Mouse (Mus musculus): ENCODE data around the gene Cldn4. TPM values are rescaled to one million over a fixed set of nuclear protein-coding genes. Genes with fewer than 3 reads are reported as not detected.
"Not testable (repeated sequence)": the region's sequence is repeated elsewhere in the genome, so short reads cannot be mapped to it uniquely, and the experiment has no call there.

The Cldn4 gene
- polyA plus RNA-seq, 1 experiment from 2014 or later, result 28.2 TPM

DNA sequence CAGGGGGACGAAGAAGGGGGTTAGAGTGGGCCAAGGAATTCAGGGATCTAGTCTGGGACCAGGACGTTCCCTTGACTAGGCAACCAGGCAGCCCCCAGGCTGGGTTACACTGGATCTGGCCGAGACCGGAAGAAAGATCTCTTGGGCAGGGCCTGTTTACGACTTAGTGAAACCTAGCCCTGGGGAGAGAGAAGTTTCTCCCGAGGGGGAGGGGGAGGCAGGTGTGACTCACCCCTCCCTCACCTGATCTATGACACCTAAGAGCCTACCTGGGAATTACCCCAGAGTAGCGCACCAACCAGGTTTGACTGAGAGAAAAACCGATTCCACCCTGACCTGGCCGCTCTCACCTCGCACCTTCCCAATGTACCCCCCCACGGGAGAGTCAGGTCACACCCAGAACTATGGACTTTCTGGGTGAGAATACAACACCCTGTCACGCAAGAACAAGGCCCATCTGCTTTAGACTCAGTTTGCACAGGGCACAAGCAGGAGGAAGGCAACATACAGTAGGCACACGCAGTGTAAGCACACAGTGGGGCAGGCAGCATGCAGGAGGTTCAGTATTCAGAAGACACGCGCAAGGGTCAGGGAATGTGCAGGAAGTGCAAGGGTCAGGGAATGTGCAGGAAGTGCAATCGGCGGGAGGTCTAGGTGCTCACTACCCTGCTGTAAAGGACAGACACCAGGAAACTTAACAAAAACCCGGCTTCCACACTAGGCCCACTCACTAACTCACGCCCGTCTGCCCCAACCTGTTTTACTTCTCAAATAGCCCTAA lies 20.6 kb upstream of the Cldn4 start:
- H3K27ac ChIP-seq (ENCODE audit: low read length), result peak overlapping the region; percentile 74

DNA sequence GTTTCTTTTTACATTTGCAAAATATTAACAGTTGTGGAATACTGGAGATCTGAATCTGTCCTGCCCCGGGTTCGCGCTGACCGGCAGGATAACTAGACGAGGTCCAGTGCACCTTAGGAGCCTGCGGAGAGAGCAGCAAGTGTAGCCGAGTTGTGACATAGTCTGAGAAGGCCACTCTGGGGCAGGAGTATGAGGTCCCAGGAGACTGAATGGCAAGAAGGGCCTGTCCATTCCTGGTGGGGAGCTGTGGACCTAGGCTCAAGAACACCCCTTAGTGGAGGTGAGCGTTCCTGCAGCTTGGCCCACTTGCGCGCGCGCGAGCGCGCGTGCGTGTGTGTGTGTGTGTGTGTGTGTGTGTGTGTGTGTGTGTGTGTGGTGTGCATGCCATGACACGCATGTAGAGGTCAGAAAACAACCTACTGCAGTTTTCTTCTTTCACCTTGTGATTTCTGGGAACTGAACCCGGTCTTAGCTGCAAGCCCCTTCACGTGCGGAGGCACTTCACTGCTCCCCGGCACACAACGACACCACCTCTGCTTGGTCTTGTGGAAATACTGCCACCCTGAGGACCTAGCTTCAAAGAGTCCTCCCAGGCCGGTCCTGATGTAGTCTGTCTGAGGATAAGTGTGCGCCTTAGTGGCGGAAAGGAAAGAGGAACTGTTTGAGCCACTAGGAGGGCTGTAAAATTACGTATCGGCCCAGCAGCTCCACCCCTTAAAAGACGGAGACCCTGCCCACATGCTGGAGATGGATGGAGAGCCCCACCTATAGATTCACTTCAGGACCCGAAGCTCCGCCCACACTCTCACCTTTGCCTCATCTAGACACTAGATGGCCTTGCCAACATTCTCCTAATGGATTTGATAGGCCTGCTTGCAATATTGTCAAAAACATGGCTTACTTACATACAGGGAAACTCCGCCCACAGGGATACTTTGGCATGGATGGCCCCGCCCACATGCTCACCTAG lies 19.4 kb upstream of the Cldn4 start:
- Histone ChIP-seq H3K4me2 (replicated peaks; ENCODE audit: low read depth, low read length) (peak overlapping the region; percentile 48), H3K36me3 (ENCODE audit: insufficient read depth, low read length) (no peaks in the 10 kb centered on the region), H3K27ac (ENCODE audit: low read length) (peak overlapping the region; percentile 75), H3K9me3 (ENCODE audit: low read length) (no peaks in the 10 kb centered on the region), H3K4me1 (ENCODE audit: insufficient read depth, low read depth, low read length) (no peaks in the 10 kb centered on the region), H3K27me3 (replicated peaks; ENCODE audit: insufficient read depth, low read length) (no peaks in the 10 kb centered on the region), H3K9ac (replicated peaks; ENCODE audit: low read depth) (no peak overlapping the region), H3K4me3 (ENCODE audit: low read depth, low read length) (peak overlapping the region; percentile 15; the same call in 1 of the 2 replicates)
- peak; percentile 50 for TF ChIP-seq CTCF (IDR thresholded peaks at IDR 0.05)
- TF ChIP-seq EP300 (IDR thresholded peaks at IDR 0.05), result peak; percentile 49; the same call in 1 of the 2 replicates
- ATAC-seq, result peak; percentile 85
- peak; percentile 96 for DNase-seq (ENCODE audit: low spot score)
- WGBS, result 6% methylated on average over 24 of the region's 33 CpGs

More for the DNA sequence above, 20.6 kb upstream of the Cldn4 start:
- ATAC-seq (peak; percentile 8; the same call in 1 of the 2 replicates), DNase-seq (ENCODE audit: low spot score) (no peak)
- no peaks in the 10 kb centered on the region for H3K9me3 ChIP-seq (ENCODE audit: low read length)
- H3K4me2 ChIP-seq (replicated peaks; ENCODE audit: low read depth, low read length), result no peak overlapping the region
- H3K36me3 ChIP-seq (ENCODE audit: insufficient read depth, low read length), result no peaks in the 10 kb centered on the region
- no peak for TF ChIP-seq CTCF (IDR thresholded peaks at IDR 0.05)
- TF ChIP-seq EP300 (IDR thresholded peaks at IDR 0.05), result no peak
- no peaks in the 10 kb centered on the region for H3K27me3 ChIP-seq (replicated peaks; ENCODE audit: insufficient read depth, low read length)
- H3K4me3 ChIP-seq (ENCODE audit: low read depth, low read length), result no peak overlapping the region
- H3K9ac ChIP-seq (replicated peaks; ENCODE audit: low read depth), result no peak overlapping the region
- 49% methylated on average over 20 of the region's 20 CpGs for WGBS
- no peaks in the 10 kb centered on the region for H3K4me1 ChIP-seq (ENCODE audit: insufficient read depth, low read depth, low read length)

DNA sequence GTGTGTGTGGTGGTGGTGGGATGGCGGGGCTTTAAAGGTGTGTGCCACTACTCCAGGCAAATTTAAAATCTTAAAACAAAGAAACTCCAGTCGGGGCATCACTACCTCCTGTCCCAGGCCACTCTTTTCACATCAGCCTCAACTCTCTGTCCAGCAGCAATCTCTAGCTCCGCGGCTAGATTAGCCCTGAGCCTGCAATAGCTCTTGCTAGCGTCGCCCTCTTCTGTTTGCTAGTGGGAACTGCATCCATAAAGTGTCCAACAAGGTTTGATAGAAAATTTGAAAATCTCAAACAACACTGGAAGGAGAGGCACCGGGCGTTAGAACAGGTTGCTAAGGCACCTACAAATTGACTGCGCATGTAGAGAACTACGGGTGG lies 18.7 kb upstream of the Cldn4 start:
- no peaks in the 10 kb centered on the region for H3K9me3 ChIP-seq (ENCODE audit: low read length)
- 6% methylated on average over 10 of the region's 10 CpGs for whole genome bisulfite sequencing
- DNase-seq (ENCODE audit: low spot score) (peak; percentile 89), ATAC-seq (peak; percentile 44)
- H3K36me3 ChIP-seq (ENCODE audit: insufficient read depth, low read length), result no peaks in the 10 kb centered on the region
- 0 out of 2 replicates have a peak overlapping the region, but pooled peaks have one; percentile 15 for H3K4me3 ChIP-seq (ENCODE audit: low read depth, low read length)
- TF ChIP-seq CTCF (IDR thresholded peaks at IDR 0.05) (peak; percentile 92), EP300 (IDR thresholded peaks at IDR 0.05) (peak; percentile 29; the same call in 1 of the 2 replicates)
- H3K4me2 ChIP-seq (replicated peaks; ENCODE audit: low read depth, low read length), result peak overlapping the region; percentile 48
- no peaks in the 10 kb centered on the region for H3K27me3 ChIP-seq (replicated peaks; ENCODE audit: insufficient read depth, low read length)
- no peaks in the 10 kb centered on the region for H3K4me1 ChIP-seq (ENCODE audit: insufficient read depth, low read depth, low read length)
- no peak overlapping the region for H3K9ac ChIP-seq (replicated peaks; ENCODE audit: low read depth)
- peak overlapping the region; percentile 75 for H3K27ac ChIP-seq (ENCODE audit: low read length)

DNA sequence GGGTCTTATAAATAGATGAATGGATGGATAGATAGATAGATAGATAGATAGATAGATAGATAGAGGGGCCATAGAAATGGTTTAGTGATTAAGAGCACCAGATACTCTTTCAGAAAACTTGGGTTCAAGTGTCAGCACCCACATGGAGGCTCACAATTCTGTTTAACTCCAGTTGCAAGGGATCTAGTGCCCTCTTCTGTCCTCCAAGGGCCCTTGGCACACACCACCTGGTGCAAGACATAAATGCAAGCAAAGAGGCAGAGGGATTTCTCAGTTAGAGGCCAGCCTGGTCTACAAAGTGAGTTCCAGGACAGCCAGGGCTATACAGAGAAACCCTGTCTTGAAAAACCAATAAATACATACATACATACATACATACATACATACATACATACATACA lies 17.9 kb upstream of the Cldn4 start:
- not testable (repeated sequence) for H3K36me3 ChIP-seq (ENCODE audit: insufficient read depth, low read length); ATAC-seq; H3K27me3 ChIP-seq (replicated peaks; ENCODE audit: insufficient read depth, low read length); H3K9ac ChIP-seq (replicated peaks; ENCODE audit: low read depth); H3K9me3 ChIP-seq (ENCODE audit: low read length); H3K4me3 ChIP-seq (ENCODE audit: low read depth, low read length); H3K4me2 ChIP-seq (replicated peaks; ENCODE audit: low read depth, low read length); H3K27ac ChIP-seq (ENCODE audit: low read length); H3K4me1 ChIP-seq (ENCODE audit: insufficient read depth, low read depth, low read length)
- peak; percentile 11 for DNase-seq (ENCODE audit: low spot score)
- peak; percentile 27; the same call in 1 of the 2 replicates for TF ChIP-seq CTCF (IDR thresholded peaks at IDR 0.05)

DNA sequence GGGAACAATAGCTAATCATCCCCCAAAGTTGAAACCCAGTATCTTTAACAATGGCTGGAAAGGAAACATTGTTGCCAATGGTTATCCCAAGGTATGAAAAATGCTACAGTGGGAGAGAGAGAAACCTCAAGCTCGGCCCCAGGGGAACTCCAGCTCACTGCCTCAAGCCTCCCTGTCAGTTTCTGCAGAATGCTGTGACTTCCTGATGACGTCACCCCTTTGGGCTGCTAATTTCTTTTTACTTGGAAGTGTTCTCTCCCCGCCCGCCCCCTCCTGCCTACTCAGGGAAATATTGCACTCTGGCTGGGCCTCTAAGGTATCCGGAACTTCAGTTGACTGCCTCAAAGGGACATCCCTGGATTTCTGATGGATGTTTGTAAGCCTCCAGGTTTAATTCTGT lies 16.8 kb upstream of the Cldn4 start:
- DNase-seq (ENCODE audit: low spot score), result peak; percentile 88

DNA sequence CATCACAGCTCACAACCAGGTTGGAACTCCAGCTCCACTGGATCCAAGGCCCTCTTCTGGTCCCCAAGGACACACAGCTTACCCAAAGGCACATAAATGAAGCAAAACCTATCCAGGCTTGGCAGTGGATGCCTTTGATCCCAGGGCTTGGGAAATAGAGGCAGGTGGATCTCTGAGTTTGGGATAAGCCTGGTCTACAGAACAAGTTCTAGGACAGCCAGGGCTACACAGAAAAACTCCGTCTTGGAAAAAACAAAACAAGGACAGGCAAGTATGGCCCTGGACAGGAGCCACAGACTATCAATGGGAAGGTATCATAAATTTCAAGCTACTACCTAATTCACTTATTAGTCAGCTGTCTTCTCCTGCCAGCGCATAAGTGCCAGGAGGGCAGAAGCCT lies 14.8 kb upstream of the Cldn4 start:
- Histone ChIP-seq H3K4me2 (replicated peaks; ENCODE audit: low read depth, low read length) (no peak overlapping the region), H3K9me3 (ENCODE audit: low read length) (no peaks in the 10 kb centered on the region), H3K27ac (ENCODE audit: low read length) (no peak overlapping the region), H3K9ac (replicated peaks; ENCODE audit: low read depth) (no peak overlapping the region), H3K27me3 (replicated peaks; ENCODE audit: insufficient read depth, low read length) (no peaks in the 10 kb centered on the region), H3K4me1 (ENCODE audit: insufficient read depth, low read depth, low read length) (no peaks in the 10 kb centered on the region), H3K36me3 (ENCODE audit: insufficient read depth, low read length) (no peaks in the 10 kb centered on the region), H3K4me3 (ENCODE audit: low read depth, low read length) (no peak overlapping the region)
- ATAC-seq, result no peak
- TF ChIP-seq CTCF (IDR thresholded peaks at IDR 0.05), result no peak
- WGBS, result 88% methylated on average over 2 of the region's 2 CpGs
- DNase-seq (ENCODE audit: low spot score), result no peak

More for the DNA sequence above, 16.8 kb upstream of the Cldn4 start:
- TF ChIP-seq CTCF (IDR thresholded peaks at IDR 0.05) (peak; percentile 38), EP300 (IDR thresholded peaks at IDR 0.05) (0 out of 2 replicates have a peak, but pooled peaks have one; percentile 20)
- Histone ChIP-seq H3K27ac (ENCODE audit: low read length) (no peak overlapping the region), H3K4me3 (ENCODE audit: low read depth, low read length) (no peak overlapping the region), H3K9ac (replicated peaks; ENCODE audit: low read depth) (no peak overlapping the region), H3K36me3 (ENCODE audit: insufficient read depth, low read length) (no peaks in the 10 kb centered on the region), H3K4me1 (ENCODE audit: insufficient read depth, low read depth, low read length) (no peaks in the 10 kb centered on the region), H3K9me3 (ENCODE audit: low read length) (no peaks in the 10 kb centered on the region), H3K27me3 (replicated peaks; ENCODE audit: insufficient read depth, low read length) (no peaks in the 10 kb centered on the region), H3K4me2 (replicated peaks; ENCODE audit: low read depth, low read length) (no peak overlapping the region)
- 18% methylated on average over 5 of the region's 5 CpGs for WGBS
- ATAC-seq, result 0 out of 2 replicates have a peak, but pooled peaks have one; percentile 8

Measured in lung, postnatal 0 days (tissue).